Mouse (Mus musculus) kidney, postnatal 4 days (tissue): ENCODE data around the gene Rbms1.

Experiments
- DNase-seq, 2 experiments: peaks; one replicate each; pipeline ENCODE4 v3.0.0; 2021; ENCODE audit warnings: mixed read lengths in 2 of 2

The Rbms1 gene

GRCm38 (mm10) chr2:60706866-60707265 is 256.1 kb downstream of the Rbms1 start:
- DNase-seq = no peak

- DNase-seq = peak in 1 of 2 experiments; percentile 45
Measured at GRCm38 (mm10) chr2:60705426-60705825, 257.6 kb downstream of the Rbms1 start.

GRCm38 (mm10) chr2:60703315-60703714 is 259.7 kb downstream of the Rbms1 start:
- peak; percentile 44 to 65 for DNase-seq

GRCm38 (mm10) chr2:60700956-60701355 is 262.0 kb downstream of the Rbms1 start:
- no peak for DNase-seq
